Mouse (Mus musculus) G1E (cell line): Measurements from ENCODE around the gene Fat2.

Experiments used
- CTCF ChIP-seq: IDR thresholded peaks from 2 replicates; pipeline ENCODE4 v1.5.1; 2012; ENCODE audit warnings: low read depth, low read length, inconsistent platforms, mixed read lengths
- GATA1 ChIP-seq: IDR thresholded peaks from 2 replicates; pipeline ENCODE4 v1.6.1; 2012; ENCODE audit warnings: borderline replicate concordance, low read length, inconsistent platforms, mixed read lengths
- GATA2 ChIP-seq: IDR thresholded peaks from 2 replicates; pipeline ENCODE4 v1.6.1; 2012; ENCODE audit warnings: low read depth, low read length, inconsistent platforms, borderline replicate concordance
- POLR2AphosphoS5 ChIP-seq: IDR thresholded peaks from 2 replicates; pipeline ENCODE4 v1.6.1; 2012; ENCODE audit warnings: low read depth, low read length, inconsistent platforms; ENCODE audit not compliant: insufficient replicate concordance
- TAL1 ChIP-seq: conservative IDR thresholded peaks from 2 replicates; pipeline ENCODE4 v1.6.1; 2012; ENCODE audit warnings: low read depth, low read length, inconsistent platforms, mixed read lengths

DNA sequence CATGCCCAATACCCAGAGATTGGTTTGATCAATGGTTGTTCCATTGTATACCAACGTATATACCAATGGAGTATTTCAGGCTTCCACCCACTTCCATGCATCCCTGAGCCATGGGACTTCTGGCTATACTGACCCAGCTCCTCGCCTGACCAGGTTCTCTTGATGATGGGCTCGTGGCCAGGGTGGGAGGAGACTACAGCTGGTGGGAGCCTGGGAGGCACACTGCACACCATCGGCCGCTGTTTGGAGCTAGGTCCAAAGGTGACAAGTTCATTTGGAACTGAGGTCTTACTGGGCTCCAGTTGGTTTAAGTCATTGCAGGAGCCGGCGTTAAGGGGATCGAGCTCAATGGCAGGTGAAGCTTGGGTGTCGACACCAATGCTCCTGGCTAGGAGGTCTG, 83.0 kb downstream of the Fat2 start:
- no peak for TF ChIP-seq CTCF
- no peak for TF ChIP-seq TAL1
- TF ChIP-seq GATA1: no peak
- TF ChIP-seq GATA2: no peak
- no peak for TF ChIP-seq POLR2AphosphoS5
